Mouse (Mus musculus): ENCODE results near the gene Gm3468.
"Not testable (repeated sequence)": the region's sequence is repeated elsewhere in the genome, so short reads cannot be mapped to it uniquely, and the experiment has no call there.

Gene Gm3468

DNA sequence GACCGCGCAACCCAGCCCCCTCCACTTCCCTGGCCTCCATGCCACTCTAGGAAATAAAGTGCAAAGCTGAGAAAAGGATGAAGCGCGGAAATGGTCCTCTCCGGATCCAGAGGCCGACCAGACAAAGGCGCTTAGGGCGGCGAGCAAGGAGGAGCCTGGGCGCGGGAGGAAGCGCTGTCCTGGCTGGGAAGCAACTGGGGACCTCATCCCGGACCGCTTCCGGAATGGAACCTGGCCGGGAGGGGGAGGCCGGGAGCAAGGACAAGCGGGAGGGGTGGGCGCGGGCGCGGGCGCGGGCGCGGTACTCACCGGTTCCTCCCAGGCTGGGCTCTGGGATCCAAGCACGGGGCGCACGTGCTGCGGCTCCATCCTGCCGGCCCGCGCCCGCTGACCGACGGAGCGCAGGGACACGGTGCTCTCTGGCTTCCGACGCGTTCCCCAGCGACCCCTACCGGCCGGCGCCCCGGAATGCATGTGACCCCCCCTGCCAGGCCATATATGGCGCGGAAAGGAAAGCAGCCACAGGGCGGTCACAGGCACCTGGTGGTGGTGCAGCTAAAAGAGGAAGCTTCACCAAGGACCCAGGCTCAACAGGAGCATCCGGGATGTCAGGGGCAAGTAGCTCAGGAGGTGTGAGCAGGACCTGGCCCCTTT, at the start of gene Gm3468:
Gene Gm3468 (minus strand): TSS at position 394 of the 654 bp plus-strand sequence.
- DNase-seq: peak; percentile 66

DNA sequence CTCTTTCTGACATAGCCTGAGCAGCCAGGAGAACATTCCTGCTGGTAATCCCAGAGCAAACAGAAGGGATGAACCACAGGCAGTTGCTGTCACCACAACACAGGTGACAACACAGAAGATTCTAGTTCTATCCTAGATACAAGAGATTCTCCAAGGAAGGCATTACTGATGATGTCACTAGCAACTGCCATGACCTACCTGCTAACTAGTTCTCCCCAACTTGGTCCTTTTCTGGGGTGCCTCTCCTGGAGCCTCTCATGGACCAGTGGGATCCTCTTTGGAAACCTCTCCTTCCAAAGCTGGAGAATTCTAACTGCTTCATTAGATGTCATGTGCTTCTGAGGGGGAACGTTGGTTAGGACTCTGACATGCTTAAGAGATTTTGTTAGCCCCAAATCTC, 17.2 kb upstream of the Gm3468 start, which contains the start of gene Gm3476:
Gene Gm3476 (minus strand): TSS at position 101 of the 400 bp plus-strand sequence.
- not testable (repeated sequence) for DNase-seq

- not testable (repeated sequence) for DNase-seq
These were observed 965 bp downstream of the Gm3468 start for GRCm38 (mm10) chr14:6107500-6107899.

DNA sequence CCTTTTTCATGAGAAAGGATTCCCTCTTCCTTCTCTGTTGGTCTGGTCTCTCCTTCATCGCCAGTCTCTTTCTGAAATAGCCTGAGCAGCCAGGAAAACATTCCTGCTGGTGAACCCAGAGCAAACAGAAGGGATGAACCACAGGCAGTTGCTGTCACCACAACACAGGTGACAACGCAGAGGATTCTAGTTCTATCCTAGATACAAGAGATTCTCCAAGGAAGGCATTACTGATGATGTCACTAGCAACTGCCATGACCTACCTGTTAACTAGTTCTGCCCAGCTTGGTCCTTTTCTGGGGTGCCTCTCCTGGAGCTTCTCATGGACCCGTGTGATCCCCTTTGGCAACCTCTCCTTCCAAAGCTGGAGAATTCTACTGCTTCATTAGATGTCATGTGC, 14.6 kb downstream of the Gm3468 start, which contains the start of gene Gm8206:
Gene Gm8206 (minus strand): TSS at position 101 of the 400 bp plus-strand sequence.
- DNase-seq: not testable (repeated sequence)

- not testable (repeated sequence) for DNase-seq
These were observed 50.3 kb downstream of the Gm3468 start, which contains the start of gene Gm6337 for GRCm38 (mm10) chr14:6058167-6058566. Gm6337 (minus strand) TSS chr14:6058267.
